Mouse (Mus musculus) liver, embryonic 11.5 days (tissue): Measurements from ENCODE around the gene Bmpr1a. TPM values are rescaled to one million over a fixed set of nuclear protein-coding genes. Genes with fewer than 3 reads are reported as not detected.

Experiments used
- ATAC-seq: fragments of 200-750 bp; cut with Nextera tagmentation; replicated peaks from 2 replicates; pipeline ENCODE4 v1.8.0; 2017; ENCODE audit warnings: moderate number of reproducible peaks, mild to moderate bottlenecking, moderate TSS enrichment, moderate library complexity; ENCODE audit not compliant: low FRiP score
- DNase-seq: peaks from one replicate; pipeline ENCODE4 v3.0.0-alpha.2; 2017; ENCODE audit warnings: low spot score
- H3K27ac ChIP-seq: fragments of 300-500 bp; sonication (generic); 2 replicates; pipeline ENCODE4 v1.5.1; 2014; ENCODE audit warnings: mild to moderate bottlenecking, low read depth, low read length, control low read depth
- H3K27me3 ChIP-seq: fragments of 300-500 bp; sonication (generic); replicated peaks from 2 replicates; pipeline ENCODE4 v1.6.1; 2014; ENCODE audit warnings: low read length, mixed read lengths; ENCODE audit not compliant: control insufficient read depth, insufficient read depth
- H3K36me3 ChIP-seq: fragments of 300-500 bp; sonication (generic); 2 replicates; pipeline ENCODE4 v1.6.1; 2014; ENCODE audit warnings: mild to moderate bottlenecking, low read length, moderate library complexity, mixed read lengths; ENCODE audit not compliant: control insufficient read depth, insufficient read depth
- H3K4me1 ChIP-seq: fragments of 300-500 bp; sonication (generic); replicated peaks from 2 replicates; pipeline ENCODE4 v1.6.1; 2014; ENCODE audit warnings: low read length, mixed read lengths; ENCODE audit not compliant: control insufficient read depth, insufficient read depth
- H3K4me2 ChIP-seq: fragments of 300-500 bp; sonication (generic); 2 replicates; pipeline ENCODE4 v1.6.1; 2014; ENCODE audit warnings: mild to moderate bottlenecking, control low read depth, moderate library complexity
- H3K4me3 ChIP-seq: fragments of 300-500 bp; sonication (generic); 2 replicates; pipeline ENCODE4 v1.5.1; 2014; ENCODE audit warnings: low read depth, low read length, control low read depth
- H3K9ac ChIP-seq: fragments of 300-500 bp; sonication (generic); 2 replicates; pipeline ENCODE4 v1.6.1; 2014; ENCODE audit warnings: low read depth, low read length, control low read depth
- H3K9me3 ChIP-seq: fragments of 300-500 bp; sonication (generic); 2 replicates; pipeline ENCODE4 v1.6.1; 2016; ENCODE audit warnings: low read length, inconsistent platforms, mixed read lengths; ENCODE audit not compliant: control insufficient read depth
- WGBS: fragments of 180-500 bp; shearing (Covaris S2); extraction: QIAGEN DNeasy Blood & Tissue Kit; methylation state at CpG from one replicate; pipeline ENCODE4 v1.1.7; 2014; 5-methylcytosine and 5-hydroxymethylcytosine counted together
- polyA plus RNA-seq: library from polyadenylated mRNA; unstranded; fragments of >200 nt; fragmentation: Nextera tagmentation; extraction: Ambion mirVana; gene quantifications from 2 replicates; pipeline ENCODE4 v1.2.1, GENCODE M21; 2014

The Bmpr1a gene
- polyA plus RNA-seq, 1 experiment from 2014 or later = 18.0 TPM

DNA sequence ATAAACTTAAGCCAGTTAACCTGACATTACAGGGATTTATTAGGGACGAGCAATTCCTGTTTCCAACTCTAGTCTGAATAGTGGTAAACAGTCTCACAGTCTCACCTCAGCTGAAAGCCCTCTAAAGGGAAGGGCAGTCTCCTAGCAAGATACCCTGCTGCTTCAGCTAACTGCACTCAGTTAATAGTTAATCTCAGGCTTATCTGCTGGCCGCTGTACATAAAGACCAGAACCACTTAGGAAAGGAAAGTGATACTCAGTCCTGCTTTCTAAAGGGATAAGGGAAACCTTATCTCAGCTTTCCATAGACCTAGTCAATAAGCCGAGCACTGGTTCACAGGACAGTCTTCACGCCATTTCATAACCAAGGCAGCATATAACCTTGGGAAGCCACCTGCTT is 32.7 kb upstream of the Bmpr1a start:
- no peaks in the 10 kb centered on the region for H3K9me3 ChIP-seq
- no peaks in the 10 kb centered on the region for H3K4me1 ChIP-seq
- no peak overlapping the region for H3K4me3 ChIP-seq
- no peak overlapping the region for H3K27ac ChIP-seq
- ATAC-seq = no peak
- 52% methylated on average over 4 of the region's 4 CpGs for WGBS
- H3K4me2 ChIP-seq = no peak overlapping the region
- no peak for DNase-seq
- H3K9ac ChIP-seq = no peak overlapping the region
- H3K27me3 ChIP-seq = peaks cover under 1% of the 10 kb centered on the region; the same call in 1 of the 2 replicates
- no peaks in the 10 kb centered on the region for H3K36me3 ChIP-seq

DNA sequence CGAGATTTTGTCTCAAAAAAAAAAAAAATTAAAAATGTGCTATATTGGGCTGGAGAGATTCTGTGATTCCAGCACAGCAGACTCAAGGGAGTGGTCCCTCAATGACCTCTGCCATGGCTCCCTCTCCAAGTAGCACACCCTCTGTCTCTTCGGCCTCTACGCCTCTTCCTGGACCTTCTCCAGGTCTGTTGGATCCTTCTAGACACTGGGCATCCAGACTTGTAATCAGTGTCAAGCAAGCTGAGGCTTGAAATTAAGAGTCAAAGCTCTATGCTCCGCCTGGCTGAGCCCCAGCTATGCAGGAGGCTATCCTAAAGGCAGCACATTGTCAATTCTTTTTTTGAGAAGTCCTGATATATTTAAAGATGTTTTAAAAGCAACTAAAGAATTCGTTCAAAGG is 30.4 kb upstream of the Bmpr1a start:
- Histone ChIP-seq H3K9ac (no peak overlapping the region), H3K27ac (no peak overlapping the region), H3K36me3 (no peaks in the 10 kb centered on the region)

DNA sequence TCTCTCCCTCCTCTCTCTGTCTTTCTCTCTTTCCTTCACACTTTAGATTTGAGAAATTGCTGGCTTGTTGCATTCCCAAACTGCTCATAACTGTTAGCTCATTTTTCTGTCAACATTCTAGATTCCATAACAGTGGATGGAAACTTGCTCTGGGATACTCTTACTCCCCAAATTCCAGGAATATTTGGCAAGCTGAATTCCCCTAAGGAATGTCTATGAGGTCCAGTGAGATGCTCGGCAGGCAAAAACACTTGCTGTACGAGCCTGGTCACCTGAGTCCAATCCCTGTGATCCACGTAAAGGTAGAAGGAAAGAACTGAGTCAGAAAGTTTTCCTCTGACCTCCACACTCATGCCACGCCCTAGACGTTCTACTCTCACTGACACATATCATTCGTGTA is 29.4 kb upstream of the Bmpr1a start:
- H3K4me1 ChIP-seq = no peaks in the 10 kb centered on the region
- H3K9me3 ChIP-seq = no peaks in the 10 kb centered on the region
- no peak overlapping the region for H3K9ac ChIP-seq
- H3K4me2 ChIP-seq = no peak overlapping the region
- 0 out of 2 replicates have a peak, but pooled peaks cover 4% of the 10 kb centered on the region for H3K27me3 ChIP-seq
- H3K27ac ChIP-seq = no peak overlapping the region
- H3K36me3 ChIP-seq = no peaks in the 10 kb centered on the region
- WGBS = 73% methylated on average over 6 of the region's 6 CpGs
- H3K4me3 ChIP-seq = no peak overlapping the region
- DNase-seq = no peak
- ATAC-seq = no peak

More for the DNA sequence above, 30.4 kb upstream of the Bmpr1a start:
- Histone ChIP-seq H3K4me3 (no peak overlapping the region), H3K4me2 (no peak overlapping the region), H3K27me3 (no peaks in the 10 kb centered on the region), H3K4me1 (no peaks in the 10 kb centered on the region), H3K9me3 (no peaks in the 10 kb centered on the region)
- 69% methylated on average over 5 of the region's 5 CpGs for WGBS
- DNase-seq = no peak
- no peak for ATAC-seq

DNA sequence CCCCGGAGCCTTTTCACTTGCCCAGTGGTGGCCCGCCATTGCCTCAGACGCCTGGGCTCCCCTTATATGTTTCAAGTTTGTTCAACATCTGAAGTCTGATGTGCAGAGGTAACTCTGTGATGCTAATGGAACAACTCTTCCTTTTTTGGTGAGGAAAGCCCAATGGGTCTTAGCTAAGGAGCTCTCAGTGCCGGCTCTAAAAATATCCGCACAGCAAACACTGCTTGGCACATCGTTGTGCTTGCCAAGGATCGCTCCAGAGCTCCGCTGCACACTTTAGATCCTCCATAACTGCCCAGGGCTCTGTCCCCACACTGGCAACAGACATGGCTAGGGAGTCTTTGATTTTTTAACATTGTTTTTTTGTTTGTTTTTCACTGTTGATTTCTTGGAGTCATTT is 25.7 kb upstream of the Bmpr1a start:
- Histone ChIP-seq H3K36me3 (no peaks in the 10 kb centered on the region), H3K9ac (no peak overlapping the region), H3K27ac (no peak overlapping the region), H3K4me1 (no peaks in the 10 kb centered on the region), H3K27me3 (0 out of 2 replicates have a peak, but pooled peaks cover 4% of the 10 kb centered on the region), H3K9me3 (no peaks in the 10 kb centered on the region), H3K4me3 (no peak overlapping the region), H3K4me2 (no peak overlapping the region)
- DNase-seq = no peak
- WGBS = 72% methylated on average over 8 of the region's 8 CpGs
- no peak for ATAC-seq

DNA sequence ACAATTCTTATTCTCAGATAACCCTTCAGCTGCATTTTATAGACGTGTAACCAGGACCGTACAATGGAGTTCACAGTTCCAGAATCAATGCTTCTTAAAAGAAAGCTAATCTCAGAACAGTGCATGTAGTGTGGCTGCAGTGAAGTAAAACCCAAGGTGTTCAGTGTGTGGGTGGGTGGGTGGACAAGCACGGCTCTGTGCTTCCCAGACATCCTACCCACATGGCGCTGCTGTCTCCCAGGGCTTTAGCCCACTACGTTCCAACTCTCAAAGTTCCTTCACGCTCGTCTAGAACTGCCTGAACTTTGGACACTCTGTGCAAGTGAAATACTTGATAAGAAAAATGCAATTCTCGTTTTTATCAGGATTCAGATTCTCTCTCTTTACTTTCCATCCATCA is 19.6 kb upstream of the Bmpr1a start, which contains the start of gene 9230112D13Rik:
TSS of gene 9230112D13Rik (minus strand) at position 101 of the 400 bp plus-strand sequence.
- H3K27ac ChIP-seq = no peak within 1 kb of the TSS
- no peak for DNase-seq
- H3K4me2 ChIP-seq = no peak within 1 kb of the TSS

DNA sequence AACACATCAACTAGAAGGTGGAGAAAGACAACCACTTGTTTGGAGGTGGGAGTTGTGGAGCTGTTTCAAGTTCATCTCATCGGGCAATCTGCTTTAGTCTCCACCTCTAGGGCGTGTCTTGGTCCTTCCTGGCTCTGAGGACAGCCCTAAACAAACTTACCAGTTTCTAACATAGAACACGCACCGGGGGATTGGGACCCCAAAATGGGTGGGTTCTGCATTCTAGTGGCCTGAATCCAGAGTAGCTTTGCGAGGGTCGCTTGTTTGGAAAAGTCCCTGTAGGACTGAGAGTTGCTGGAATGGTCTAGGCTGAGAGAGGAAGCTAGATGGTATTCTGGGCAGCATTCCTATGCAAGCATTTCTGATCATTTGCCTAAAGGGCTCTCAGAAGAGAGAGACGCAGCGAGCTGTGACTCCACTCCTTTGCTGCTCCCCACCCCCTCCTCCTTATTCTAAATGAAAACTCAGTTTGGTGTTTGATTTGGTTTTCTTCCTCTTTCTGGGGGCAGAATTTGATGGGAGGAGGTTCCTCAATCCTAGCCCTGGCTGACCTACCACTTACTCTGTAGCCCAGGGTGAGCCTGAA is 14.9 kb upstream of the Bmpr1a start:
- Histone ChIP-seq H3K4me2 (no peak overlapping the region), H3K27ac (no peak overlapping the region), H3K9me3 (no peaks in the 10 kb centered on the region), H3K36me3 (no peaks in the 10 kb centered on the region), H3K9ac (no peak overlapping the region), H3K4me1 (no peaks in the 10 kb centered on the region), H3K27me3 (peaks cover 4% of the 10 kb centered on the region; the same call in 1 of the 2 replicates), H3K4me3 (no peak overlapping the region)
- WGBS = 70% methylated on average over 8 of the region's 8 CpGs
- ATAC-seq = no peak
- DNase-seq = no peak

More for the DNA sequence above, 19.6 kb upstream of the Bmpr1a start, which contains the start of gene 9230112D13Rik:
- Histone ChIP-seq H3K9me3 (no peaks in the 10 kb centered on the region), H3K27me3 (0 out of 2 replicates have a peak, but pooled peaks cover 2% of the 10 kb centered on the region), H3K4me1 (no peaks in the 10 kb centered on the region), H3K9ac (no peak within 1 kb of the TSS), H3K36me3 (no peaks in the 10 kb centered on the region), H3K4me3 (no peak within 1 kb of the TSS)
- WGBS = 75% methylated on average over 8 of the region's 8 CpGs
- no peak for ATAC-seq

DNA sequence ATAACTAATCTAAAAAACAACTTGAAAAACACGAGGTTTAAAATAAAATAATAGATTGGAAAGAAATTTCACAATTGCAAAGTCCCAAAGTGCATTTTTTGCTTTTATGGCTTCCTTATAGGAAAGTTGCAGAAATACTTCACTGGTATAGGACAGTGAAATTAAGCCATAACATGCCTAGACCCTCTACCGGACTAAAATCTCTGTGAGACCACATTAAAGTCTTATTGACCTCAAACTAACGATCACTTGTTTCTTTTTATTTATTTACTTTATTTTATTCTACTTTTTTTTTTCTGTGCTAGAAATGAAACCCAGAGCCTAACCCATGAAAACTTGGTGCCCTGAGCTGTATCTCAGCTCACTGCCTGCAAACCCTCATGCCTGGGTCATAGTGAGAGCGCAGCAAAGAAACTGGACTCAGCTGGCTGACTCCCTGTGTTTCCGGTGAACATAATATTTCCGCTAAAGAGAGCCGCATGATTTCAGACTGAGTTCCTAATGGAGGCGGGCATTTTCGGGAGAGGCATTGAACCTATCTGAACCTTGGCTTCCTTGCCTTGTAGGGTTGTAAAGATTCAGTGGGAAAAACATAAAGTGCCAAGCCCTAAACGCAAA is 13.9 kb upstream of the Bmpr1a start:
- Histone ChIP-seq H3K27ac (no peak overlapping the region), H3K4me2 (no peak overlapping the region), H3K36me3 (no peaks in the 10 kb centered on the region), H3K27me3 (peaks cover 4% of the 10 kb centered on the region; the same call in 1 of the 2 replicates), H3K9me3 (no peaks in the 10 kb centered on the region), H3K9ac (no peak overlapping the region), H3K4me1 (no peaks in the 10 kb centered on the region), H3K4me3 (no peak overlapping the region)
- DNase-seq (no peak), ATAC-seq (no peak)
- WGBS = 86% methylated on average over 10 of the region's 10 CpGs

DNA sequence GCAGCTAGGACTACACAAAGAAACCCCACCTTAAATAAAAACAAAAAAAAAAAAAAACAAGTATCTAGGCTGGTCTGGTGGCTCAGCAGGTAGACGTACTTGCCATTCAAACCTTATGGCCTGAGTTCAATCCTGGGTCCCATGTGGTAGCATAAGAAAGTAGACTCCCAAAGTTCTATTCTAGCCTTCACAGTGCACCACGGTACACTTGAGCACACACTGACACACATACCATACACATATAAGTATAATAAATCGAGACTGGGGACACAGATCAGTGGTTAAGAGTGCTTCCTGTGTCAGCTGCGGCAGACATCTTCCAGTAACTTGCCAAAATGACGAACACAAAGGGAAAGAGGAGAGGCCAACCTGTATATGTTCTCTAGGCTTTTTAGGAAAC is 12.7 kb upstream of the Bmpr1a start:
- Histone ChIP-seq H3K9ac (no peak overlapping the region), H3K27me3 (peaks cover 4% of the 10 kb centered on the region; the same call in 1 of the 2 replicates), H3K4me1 (no peaks in the 10 kb centered on the region), H3K4me3 (no peak overlapping the region), H3K9me3 (no peaks in the 10 kb centered on the region), H3K4me2 (no peak overlapping the region), H3K27ac (no peak overlapping the region), H3K36me3 (no peaks in the 10 kb centered on the region)
- ATAC-seq (no peak), DNase-seq (no peak)
- WGBS = 68% methylated on average over 5 of the region's 5 CpGs

DNA sequence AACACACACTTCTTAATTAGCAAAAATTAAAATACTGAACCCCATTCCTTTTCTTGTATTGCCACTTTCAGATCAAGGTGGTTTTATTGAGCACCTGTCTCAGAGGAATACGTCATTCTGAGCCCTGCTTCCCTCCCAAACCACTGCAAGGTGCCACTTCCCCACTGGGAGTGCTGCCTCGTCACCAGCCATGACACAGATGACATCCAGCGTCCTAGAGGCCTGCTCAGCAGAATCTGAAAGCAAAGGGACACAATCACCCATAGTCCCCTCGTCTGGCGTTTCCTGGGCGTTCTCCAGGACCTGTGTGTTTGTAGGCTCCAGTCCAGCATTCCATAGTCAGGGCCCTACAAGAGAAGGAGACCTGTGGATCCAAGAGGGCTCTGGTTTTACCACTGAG is 11.0 kb upstream of the Bmpr1a start:
- Histone ChIP-seq H3K4me2 (no peak overlapping the region), H3K9me3 (no peaks in the 10 kb centered on the region), H3K9ac (no peak overlapping the region), H3K4me1 (no peaks in the 10 kb centered on the region; the same call in 1 of the 2 replicates), H3K27ac (no peak overlapping the region), H3K36me3 (no peaks in the 10 kb centered on the region), H3K4me3 (no peak overlapping the region), H3K27me3 (peaks cover 4% of the 10 kb centered on the region; the same call in 1 of the 2 replicates)
- DNase-seq = no peak
- 39% methylated on average over 6 of the region's 6 CpGs for WGBS
- no peak for ATAC-seq
